Mouse (Mus musculus): ENCODE measurements around the gene 4930595D18Rik.

GRCm38 (mm10) chr12:111114593-111114992, 69.7 kb downstream of the 4930595D18Rik start:
- TF ChIP-seq CTCF (IDR thresholded peaks at IDR 0.05; ENCODE audit: borderline replicate concordance, control insufficient read depth, extremely low read depth, insufficient read depth, low read length, poor library complexity) (no peak), POLR2A (IDR thresholded peaks at IDR 0.05; ENCODE audit: control insufficient read depth, extremely low read depth, insufficient read depth, low read length, poor library complexity) (no peak)

Data from thymus, adult 2 months (tissue).